Mouse (Mus musculus) adrenal gland, postnatal 14 days (tissue): ENCODE data around the gene Phf8. TPM values are rescaled to one million over a fixed set of nuclear protein-coding genes. Genes with fewer than 3 reads are reported as not detected.
"Not testable (repeated sequence)": the region's sequence is repeated elsewhere in the genome, so short reads cannot be mapped to it uniquely, and the experiment has no call there.

Experiments used
- DNase-seq: peaks from one replicate; pipeline ENCODE4 v3.0.0; 2021; ENCODE audit warnings: mixed read lengths
- long read RNA-seq, 2 experiments: library from polyadenylated mRNA; stranded (forward); transcript quantifications; one replicate each; pipeline ENCODE4 v2.0.0; 2021
- total RNA-seq: library from RNA; stranded (reverse); gene quantifications from 2 replicates; pipeline ENCODE4 v1.2.3, GENCODE M21; 2021

Phf8 gene
- total RNA-seq, result 23.7 and 31.5 TPM in 2 replicates
- long read RNA-seq, experiment 1, full-length matches to known transcripts, result 1 of 2 reads
- long read RNA-seq, experiment 1, partial matches to known transcripts, result 0 of 2 reads
- long read RNA-seq, experiment 1, other reads (novel, unspliced or antisense), result 1 of 2 reads
- long read RNA-seq, experiment 2, partial matches to known transcripts, result 1 of 3 reads
- long read RNA-seq, experiment 2, other reads (novel, unspliced or antisense), result 1 of 3 reads

- peak; percentile 98 for DNase-seq
Observed at GRCm38 (mm10) chrX:151520458-151521322, at the start of gene Phf8. Gene Phf8 (plus strand): TSS chrX:151520672.

DNA sequence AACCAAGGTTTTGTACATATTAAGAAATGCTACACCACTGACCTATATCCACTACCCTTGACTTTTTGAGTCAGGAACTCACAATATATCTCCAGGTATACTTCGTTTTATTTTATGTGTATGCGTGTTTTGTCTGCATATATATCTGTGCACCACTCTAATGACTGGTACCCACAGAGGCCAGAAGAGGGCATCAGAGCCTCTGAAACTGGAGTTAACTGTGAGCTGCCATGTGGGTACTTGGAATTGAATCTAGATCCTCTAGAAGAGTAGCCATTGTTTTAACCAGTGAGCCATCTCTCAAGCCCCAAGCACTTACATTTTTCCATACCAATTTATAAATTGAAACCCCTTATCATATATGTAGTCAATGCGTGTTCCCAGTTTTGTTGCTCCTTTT lies 32.3 kb upstream of the Phf8 start:
- no peak for DNase-seq

DNA sequence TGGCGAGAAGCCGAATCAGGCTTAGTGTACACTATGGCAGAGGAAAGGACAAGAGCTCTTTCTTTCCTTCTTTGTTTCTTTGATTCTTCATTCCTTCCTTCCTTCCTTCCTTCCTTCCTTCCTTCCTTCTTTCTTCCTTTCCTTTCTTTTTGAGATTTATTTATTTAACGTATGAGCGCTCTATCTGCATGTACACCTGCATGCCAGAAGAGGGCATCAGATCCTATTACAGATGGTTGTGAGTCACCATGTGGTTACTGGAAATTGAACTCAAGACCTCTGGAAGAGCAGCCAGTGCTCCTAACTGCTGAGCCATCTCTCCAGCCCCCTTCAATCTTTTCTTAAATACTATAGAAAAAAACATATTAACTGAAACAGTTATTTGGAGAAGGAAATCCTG lies 27.2 kb upstream of the Phf8 start:
- DNase-seq, result not testable (repeated sequence)

DNA sequence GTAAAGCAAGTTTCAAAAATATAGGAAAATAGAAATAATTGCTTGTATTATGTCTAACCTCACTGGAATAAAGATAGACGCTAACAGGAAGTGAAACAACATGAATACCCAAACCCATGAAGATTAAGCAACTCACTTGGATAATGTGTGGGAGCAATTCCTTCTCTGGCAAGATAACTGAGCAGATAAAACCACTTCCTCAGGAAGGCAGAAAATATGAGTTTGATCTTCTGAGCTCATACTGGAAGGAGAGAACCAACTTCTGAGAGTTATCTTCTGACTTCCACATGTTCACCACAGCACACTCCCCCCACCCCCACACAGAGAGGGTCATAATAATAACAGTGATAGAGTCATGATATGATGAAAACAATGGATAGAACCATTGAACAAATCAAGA lies 23.9 kb upstream of the Phf8 start:
- DNase-seq, result no peak

GRCm38 (mm10) chrX:151508536-151508935 lies 11.9 kb upstream of the Phf8 start:
- no peak for DNase-seq

DNA sequence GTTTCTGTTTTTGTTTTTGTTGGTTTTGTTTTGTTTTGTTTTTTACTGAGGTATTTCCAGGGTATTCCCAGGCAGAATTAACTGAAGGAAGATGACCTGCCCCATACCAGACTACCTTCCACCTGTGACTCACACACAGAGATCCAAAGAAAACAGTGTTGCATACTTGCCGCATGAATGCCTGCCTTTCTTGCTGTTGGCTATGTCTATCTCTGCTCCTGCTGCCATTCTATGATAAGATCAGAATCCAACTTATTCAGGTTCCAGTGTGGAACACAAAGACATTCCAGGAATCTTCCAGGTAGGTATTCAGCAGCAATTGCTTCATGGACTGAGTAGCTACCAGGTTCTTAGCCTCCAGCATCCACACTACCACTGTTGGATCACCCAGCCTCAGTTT lies 10.6 kb upstream of the Phf8 start:
- no peak for DNase-seq

GRCm38 (mm10) chrX:151513066-151513465 lies 7.4 kb upstream of the Phf8 start:
- peak; percentile 30 for DNase-seq

DNA sequence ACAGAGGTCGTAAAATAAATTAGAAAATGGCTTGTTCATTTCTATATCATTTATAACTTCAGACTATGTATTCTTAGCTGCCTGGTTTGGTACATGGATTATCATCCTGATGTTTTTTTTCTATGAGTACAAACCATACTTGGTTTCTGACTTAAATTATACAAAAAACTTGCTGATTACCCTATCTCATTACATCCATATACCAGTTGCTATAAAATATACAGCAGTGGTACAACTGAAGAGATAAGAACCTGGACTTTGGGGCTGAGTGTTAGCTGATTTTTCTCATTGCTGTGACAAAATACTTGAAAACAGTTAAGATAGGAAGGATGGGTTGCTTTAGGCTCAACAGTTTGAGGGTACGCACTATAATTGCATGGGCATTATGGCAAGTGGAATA lies 6.8 kb upstream of the Phf8 start:
- no peak for DNase-seq

GRCm38 (mm10) chrX:151518181-151518580 lies 2.3 kb upstream of the Phf8 start:
- DNase-seq, result no peak

DNA sequence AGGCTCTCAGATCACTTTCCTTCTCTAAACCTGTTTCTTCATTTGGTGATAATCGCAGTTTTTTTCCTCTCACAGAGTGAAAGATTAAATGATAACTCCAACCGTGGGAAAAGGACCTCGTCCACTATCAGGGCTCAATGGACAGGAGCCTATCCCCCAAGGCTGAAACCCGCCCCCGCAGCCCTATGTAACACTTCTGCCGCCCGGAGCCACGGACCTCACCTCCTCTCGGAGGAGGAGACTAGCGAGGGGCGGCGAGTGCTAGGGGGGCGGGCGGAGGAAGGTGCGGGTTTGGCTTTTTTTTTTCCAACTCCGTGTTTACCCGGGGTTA lies 380 bp upstream of the Phf8 start:
- no peak for DNase-seq

- DNase-seq, result peak; percentile 53
Observed at GRCm38 (mm10) chrX:151521786-151522522, 1.5 kb downstream of the Phf8 start.

GRCm38 (mm10) chrX:151553356-151553755 lies 32.9 kb downstream of the Phf8 start:
- DNase-seq, result no peak

DNA sequence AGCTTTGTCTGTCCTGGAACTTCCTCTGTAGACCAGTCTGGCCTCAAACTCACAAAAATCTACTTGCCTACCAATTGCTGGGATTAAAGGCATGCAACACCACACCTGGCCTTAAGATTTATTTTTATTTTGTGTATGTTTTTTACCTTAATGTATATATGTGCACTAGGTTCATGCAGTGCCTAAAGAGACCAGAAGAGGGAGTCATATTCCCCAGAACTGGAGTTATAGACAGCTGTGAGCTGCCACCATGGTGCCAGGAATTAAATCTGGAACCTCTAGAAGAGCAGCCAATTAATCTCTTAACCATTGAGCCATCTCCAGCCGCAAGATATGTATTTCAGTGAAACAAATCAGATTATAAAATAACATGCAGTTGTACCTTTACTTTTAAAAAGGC lies 54.7 kb downstream of the Phf8 start:
- no peak for DNase-seq

GRCm38 (mm10) chrX:151643386-151643785 lies 122.9 kb downstream of the Phf8 start:
- DNase-seq, result no peak

GRCm38 (mm10) chrX:151653744-151654143 lies 133.3 kb downstream of the Phf8 start:
- DNase-seq, result no peak

- DNase-seq, result no peak
Observed at GRCm38 (mm10) chrX:151674492-151675171, 154.2 kb downstream of the Phf8 start.

Other genes with a start within 250 kb of the Phf8 start
- 10.9 and 12.5 TPM in 2 replicates for gene Fam120c, start 176.5 kb upstream of the Phf8 start, total RNA-seq